Mouse (Mus musculus) heart, embryonic 13.5 days (tissue): ENCODE measurements around the gene Qsox2. TPM values are rescaled to one million over a fixed set of nuclear protein-coding genes. Genes with fewer than 3 reads are reported as not detected.

Experiments used
- ATAC-seq: fragments of 200-750 bp; cut with Nextera tagmentation; 2 replicates; pipeline ENCODE4 v1.8.0; 2017; ENCODE audit warnings: moderate TSS enrichment; ENCODE audit not compliant: insufficient number of reproducible peaks, low FRiP score, low TSS enrichment; ENCODE audit errors: extremely low read depth
- H3K27ac ChIP-seq: fragments of 300-500 bp; sonication (generic); replicated peaks from 2 replicates; pipeline ENCODE4 v1.5.1; 2015; ENCODE audit warnings: moderate library complexity, mild to moderate bottlenecking, inconsistent platforms
- H3K27me3 ChIP-seq: fragments of 300-500 bp; sonication (generic); replicated peaks from 2 replicates; pipeline ENCODE4 v1.6.1; 2015; ENCODE audit warnings: mild to moderate bottlenecking, inconsistent platforms
- H3K36me3 ChIP-seq: fragments of 300-500 bp; sonication (generic); 2 replicates; pipeline ENCODE4 v1.6.1; 2015; ENCODE audit warnings: mild to moderate bottlenecking, inconsistent platforms
- H3K4me1 ChIP-seq: fragments of 300-500 bp; sonication (generic); 2 replicates; pipeline ENCODE4 v1.6.1; 2015; ENCODE audit warnings: inconsistent platforms
- H3K4me2 ChIP-seq: fragments of 300-500 bp; sonication (generic); 2 replicates; pipeline ENCODE4 v1.6.1; 2015; ENCODE audit warnings: inconsistent platforms, mild to moderate bottlenecking, moderate library complexity
- H3K4me3 ChIP-seq: fragments of 300-500 bp; sonication (generic); 2 replicates; pipeline ENCODE4 v1.5.1; 2015; ENCODE audit warnings: moderate library complexity, mild to moderate bottlenecking, inconsistent platforms
- H3K9ac ChIP-seq: fragments of 300-500 bp; sonication (generic); 2 replicates; pipeline ENCODE4 v1.6.1; 2015; ENCODE audit warnings: inconsistent platforms, mild to moderate bottlenecking, moderate library complexity
- H3K9me3 ChIP-seq: fragments of 300-500 bp; sonication (generic); 2 replicates; pipeline ENCODE4 v1.6.1; 2016; ENCODE audit warnings: inconsistent platforms
- WGBS: fragments of 180-500 bp; shearing (Covaris S2); methylation state at CpG from one replicate; pipeline ENCODE4 v1.1.7; 2015; ENCODE audit warnings: mixed read lengths; 5-methylcytosine and 5-hydroxymethylcytosine counted together
- polyA plus RNA-seq: library from polyadenylated mRNA; unstranded; fragments of >200 nt; fragmentation: Nextera tagmentation; extraction: Ambion mirVana; gene quantifications from 2 replicates; pipeline ENCODE4 v1.2.1, GENCODE M21; 2015

Qsox2 gene
- 11.3 and 11.6 TPM in 2 replicates for polyA plus RNA-seq

DNA sequence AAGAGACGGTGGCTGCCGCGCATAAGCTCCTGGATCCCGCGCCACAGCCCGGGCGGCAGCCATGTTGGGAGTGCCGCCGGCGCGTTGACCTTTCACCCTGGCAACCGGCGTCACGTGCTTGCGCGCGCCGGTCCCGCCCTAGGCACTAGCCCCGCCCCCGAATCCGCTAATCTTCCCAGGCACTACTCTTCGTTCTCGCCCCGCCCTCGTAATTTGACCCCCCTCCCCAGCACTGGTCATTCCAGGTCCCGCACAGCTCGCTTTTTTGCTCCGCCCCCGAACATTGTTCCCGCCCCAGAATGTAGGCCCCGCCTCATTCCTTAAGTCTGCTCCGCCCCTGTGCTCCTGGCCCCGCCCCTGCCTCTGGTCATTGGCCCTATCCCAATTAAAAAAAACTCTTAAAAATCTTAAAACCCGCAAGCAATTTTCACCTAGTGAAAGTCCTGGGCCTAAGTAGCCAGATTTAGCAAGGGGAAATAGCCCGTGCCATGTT lies at the start of gene Qsox2:
Gene Qsox2, minus strand, starts transcription at position 236 of the 493 bp plus-strand sequence.
- H3K36me3 ChIP-seq = no peaks in the 10 kb centered on the region
- H3K4me1 ChIP-seq = peaks cover 35% of the 10 kb centered on the region
- peak within 1 kb of the TSS; percentile 90 for H3K9ac ChIP-seq
- H3K9me3 ChIP-seq = no peaks in the 10 kb centered on the region
- peak within 1 kb of the TSS; percentile 95 for H3K4me2 ChIP-seq
- peak within 1 kb of the TSS; percentile 78 for H3K4me3 ChIP-seq
- no peaks in the 10 kb centered on the region for H3K27me3 ChIP-seq
- WGBS = under 1% methylated on average over 36 of the region's 36 CpGs
- H3K27ac ChIP-seq = peak within 1 kb of the TSS; percentile 67
- ATAC-seq = peak; percentile 87

DNA sequence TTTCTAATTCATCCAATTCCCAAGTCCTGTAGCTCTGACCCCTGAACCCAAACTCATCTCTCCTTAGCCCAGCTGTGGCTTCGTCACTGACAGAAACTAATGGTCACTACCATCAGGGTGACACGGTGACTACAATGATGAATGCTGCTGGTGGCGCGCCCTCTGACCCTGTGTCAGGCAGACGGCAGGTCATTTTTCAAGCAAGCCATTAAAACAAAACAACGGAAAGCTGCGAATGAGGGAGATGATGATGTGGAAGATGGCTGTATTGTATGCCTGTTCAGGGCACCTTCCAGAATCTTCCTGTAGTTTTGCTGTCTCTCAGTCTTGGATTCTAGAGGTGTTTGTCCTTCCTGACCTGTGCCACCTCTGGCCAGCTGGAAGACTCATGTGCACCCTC lies 49.1 kb upstream of the Qsox2 start:
- H3K27me3 ChIP-seq = 0 out of 2 replicates have a peak, but pooled peaks cover 2% of the 10 kb centered on the region
- no peaks in the 10 kb centered on the region for H3K36me3 ChIP-seq
- H3K9ac ChIP-seq = no peak overlapping the region
- no peak overlapping the region for H3K4me2 ChIP-seq
- 70% methylated on average over 7 of the region's 7 CpGs for WGBS
- H3K4me1 ChIP-seq = peaks cover 20% of the 10 kb centered on the region
- no peak overlapping the region for H3K4me3 ChIP-seq
- ATAC-seq = no peak
- H3K9me3 ChIP-seq = no peaks in the 10 kb centered on the region
- H3K27ac ChIP-seq = no peak overlapping the region

DNA sequence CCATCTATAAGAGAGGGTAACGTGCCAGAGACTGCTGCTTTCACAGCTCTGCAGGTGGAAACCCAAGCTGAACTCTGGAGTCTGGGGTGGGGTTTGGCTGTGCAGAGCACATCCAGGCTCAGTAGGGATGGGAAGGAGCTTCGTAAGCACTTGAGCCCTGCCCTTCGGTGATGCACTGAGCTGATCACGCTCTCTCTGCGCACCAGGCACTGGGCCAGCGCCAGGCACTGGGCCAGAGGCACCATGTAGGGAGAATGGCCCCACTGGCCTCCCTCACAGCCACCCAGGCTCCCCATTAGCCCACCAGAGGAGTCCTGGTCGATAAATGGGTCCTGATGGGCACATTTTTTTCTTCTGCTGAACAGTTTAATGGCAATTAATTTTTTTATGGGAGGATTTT lies 48.5 kb upstream of the Qsox2 start:
- no peaks in the 10 kb centered on the region for H3K36me3 ChIP-seq
- peaks cover 5% of the 10 kb centered on the region; the same call in 1 of the 2 replicates for H3K27me3 ChIP-seq
- no peak overlapping the region for H3K4me3 ChIP-seq
- ATAC-seq = no peak
- H3K27ac ChIP-seq = no peak overlapping the region
- peaks cover 20% of the 10 kb centered on the region for H3K4me1 ChIP-seq
- H3K9me3 ChIP-seq = no peaks in the 10 kb centered on the region
- H3K4me2 ChIP-seq = no peak overlapping the region
- WGBS = 59% methylated on average over 7 of the region's 7 CpGs
- no peak overlapping the region for H3K9ac ChIP-seq

DNA sequence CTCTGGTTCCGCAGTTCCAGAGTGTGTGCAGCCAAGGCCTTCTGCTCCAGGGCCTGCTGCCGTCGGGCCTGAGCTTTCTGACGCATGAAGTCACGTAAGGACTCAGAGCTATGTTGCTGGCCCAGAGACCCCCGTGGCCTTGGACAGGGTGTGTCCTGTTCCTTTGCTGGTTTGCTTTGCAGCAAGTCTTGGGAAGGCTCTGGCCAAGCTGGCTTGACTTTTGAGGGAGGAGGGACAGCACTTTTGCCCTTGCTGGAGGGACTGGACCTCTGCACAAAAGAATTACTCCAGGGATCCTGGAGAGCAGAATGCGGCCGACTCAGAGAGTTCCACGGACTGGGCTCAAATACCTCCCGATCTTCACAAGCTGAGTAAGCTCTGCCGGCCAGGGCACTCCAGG lies 43.3 kb upstream of the Qsox2 start:
- H3K27me3 ChIP-seq = peaks cover 22% of the 10 kb centered on the region
- H3K4me3 ChIP-seq = no peak overlapping the region
- H3K4me2 ChIP-seq = no peak overlapping the region
- 66% methylated on average over 11 of the region's 11 CpGs for WGBS
- H3K4me1 ChIP-seq = 0 out of 2 replicates have a peak, but pooled peaks cover under 1% of the 10 kb centered on the region
- H3K9me3 ChIP-seq = no peaks in the 10 kb centered on the region
- no peak for ATAC-seq
- no peaks in the 10 kb centered on the region for H3K36me3 ChIP-seq
- H3K9ac ChIP-seq = no peak overlapping the region
- no peak overlapping the region for H3K27ac ChIP-seq

DNA sequence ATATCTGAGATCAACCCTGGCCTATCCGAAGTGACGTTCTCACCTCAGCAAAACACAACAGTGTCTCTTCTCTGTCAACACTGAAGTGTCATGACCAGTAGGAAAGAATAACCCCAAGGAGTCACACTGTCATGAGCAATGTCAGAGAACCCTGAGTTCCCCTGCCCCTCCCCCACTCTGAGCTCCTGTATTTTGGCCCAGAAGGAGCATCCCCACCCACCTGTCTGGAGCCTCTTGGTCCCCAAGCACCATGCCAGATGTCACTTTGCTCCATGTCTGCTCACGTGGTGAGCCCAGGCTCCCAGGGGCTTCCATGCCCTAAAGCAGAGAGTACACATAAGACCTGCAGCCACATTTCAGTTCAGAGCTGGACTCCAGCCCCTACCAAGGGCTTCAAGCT lies 42.4 kb upstream of the Qsox2 start:
- H3K27ac ChIP-seq = no peak overlapping the region
- WGBS = 75% methylated on average over 3 of the region's 3 CpGs
- no peak overlapping the region for H3K9ac ChIP-seq
- H3K27me3 ChIP-seq = peaks cover 22% of the 10 kb centered on the region
- H3K9me3 ChIP-seq = no peaks in the 10 kb centered on the region
- H3K4me1 ChIP-seq = no peaks in the 10 kb centered on the region
- no peak overlapping the region for H3K4me2 ChIP-seq
- no peak overlapping the region for H3K4me3 ChIP-seq
- ATAC-seq = no peak
- no peaks in the 10 kb centered on the region for H3K36me3 ChIP-seq

DNA sequence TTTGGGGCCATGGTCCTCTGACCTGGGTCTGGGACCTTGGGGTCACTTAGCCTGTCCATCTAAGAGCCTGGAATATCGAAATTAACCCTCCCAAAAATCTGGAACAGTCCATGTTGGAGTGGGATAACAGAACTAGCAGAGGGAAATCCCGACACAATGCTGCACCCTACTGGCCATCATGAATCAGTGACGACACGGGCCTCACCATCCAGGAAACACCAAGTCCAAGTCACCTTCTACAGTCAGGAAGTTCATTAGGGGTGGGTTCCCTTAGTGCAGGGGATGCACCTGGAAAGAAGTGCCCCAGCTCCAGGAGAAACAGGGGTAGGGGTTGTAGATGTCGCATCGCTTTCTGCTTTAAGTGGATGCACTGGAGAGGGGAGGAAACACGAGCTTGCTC lies 36.3 kb upstream of the Qsox2 start:
- Histone ChIP-seq H3K4me1 (no peaks in the 10 kb centered on the region), H3K27me3 (peaks cover under 1% of the 10 kb centered on the region; the same call in 1 of the 2 replicates), H3K27ac (no peak overlapping the region), H3K4me2 (no peak overlapping the region), H3K9ac (no peak overlapping the region), H3K36me3 (no peaks in the 10 kb centered on the region), H3K4me3 (no peak overlapping the region), H3K9me3 (no peaks in the 10 kb centered on the region)
- ATAC-seq = no peak
- WGBS = 17% methylated on average over 7 of the region's 7 CpGs

DNA sequence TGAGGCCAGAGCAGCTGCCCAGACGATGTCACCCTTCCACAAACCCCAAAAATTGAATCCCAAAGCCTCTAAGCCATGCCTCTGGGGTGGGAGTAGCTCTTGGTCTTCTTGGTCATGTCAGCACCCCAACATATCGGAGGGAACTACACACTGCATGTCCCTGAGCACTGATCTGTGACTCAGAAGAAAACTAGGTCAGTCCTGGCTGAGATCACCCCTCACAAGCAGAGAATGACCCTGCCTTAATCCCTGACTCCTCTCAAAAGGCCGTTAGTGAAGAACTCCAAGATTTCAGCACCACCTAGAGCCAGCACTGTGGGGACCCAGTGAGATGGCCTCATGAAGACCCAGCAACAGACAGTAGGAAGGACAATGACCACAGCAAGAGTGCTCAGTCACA lies 30.9 kb upstream of the Qsox2 start:
- Histone ChIP-seq H3K27ac (no peak overlapping the region), H3K4me3 (no peak overlapping the region), H3K4me2 (no peak overlapping the region), H3K27me3 (peaks cover 8% of the 10 kb centered on the region; the same call in 1 of the 2 replicates), H3K9ac (no peak overlapping the region), H3K4me1 (no peaks in the 10 kb centered on the region), H3K9me3 (no peaks in the 10 kb centered on the region), H3K36me3 (no peaks in the 10 kb centered on the region)
- no peak for ATAC-seq
- WGBS = 51% methylated on average over 3 of the region's 3 CpGs

DNA sequence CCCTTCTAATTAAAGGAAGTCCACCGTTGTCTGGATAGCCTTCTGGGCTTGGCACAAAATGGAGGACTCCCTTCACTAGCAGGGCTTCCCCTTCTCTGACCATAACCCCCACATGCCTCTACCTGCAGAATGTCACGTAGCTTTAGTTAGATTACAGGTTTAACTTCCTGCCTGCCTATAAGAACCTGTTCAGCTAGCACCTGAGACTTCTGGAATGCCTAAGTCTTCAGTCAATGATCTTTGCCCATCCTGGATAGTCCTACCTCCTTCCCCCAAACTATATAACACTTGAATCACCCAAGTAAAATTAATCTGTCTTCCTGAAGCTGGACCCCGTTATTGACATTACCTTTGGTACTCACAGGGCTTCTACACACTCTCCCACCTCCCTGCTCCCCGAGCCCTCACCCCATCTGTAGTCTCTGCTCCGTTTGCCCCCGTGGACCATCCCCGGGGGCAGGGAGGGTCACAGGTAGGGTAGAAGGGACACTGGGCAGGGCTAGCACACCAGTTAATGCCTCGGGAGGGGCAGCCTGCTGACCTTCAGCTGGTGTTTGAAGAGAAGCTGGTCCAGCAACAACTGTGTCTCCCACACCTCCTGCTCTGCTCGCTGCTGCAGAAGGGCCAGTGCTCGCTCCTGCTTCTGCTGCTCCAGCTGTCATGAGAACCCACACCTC lies 28.9 kb upstream of the Qsox2 start:
- no peak overlapping the region for H3K4me2 ChIP-seq
- H3K27ac ChIP-seq = no peak overlapping the region
- H3K36me3 ChIP-seq = no peaks in the 10 kb centered on the region
- no peaks in the 10 kb centered on the region for H3K4me1 ChIP-seq
- no peak for ATAC-seq
- no peak overlapping the region for H3K4me3 ChIP-seq
- no peak overlapping the region for H3K9ac ChIP-seq
- 68% methylated on average over 10 of the region's 10 CpGs for WGBS
- H3K27me3 ChIP-seq = peaks cover 8% of the 10 kb centered on the region; the same call in 1 of the 2 replicates
- no peaks in the 10 kb centered on the region for H3K9me3 ChIP-seq

DNA sequence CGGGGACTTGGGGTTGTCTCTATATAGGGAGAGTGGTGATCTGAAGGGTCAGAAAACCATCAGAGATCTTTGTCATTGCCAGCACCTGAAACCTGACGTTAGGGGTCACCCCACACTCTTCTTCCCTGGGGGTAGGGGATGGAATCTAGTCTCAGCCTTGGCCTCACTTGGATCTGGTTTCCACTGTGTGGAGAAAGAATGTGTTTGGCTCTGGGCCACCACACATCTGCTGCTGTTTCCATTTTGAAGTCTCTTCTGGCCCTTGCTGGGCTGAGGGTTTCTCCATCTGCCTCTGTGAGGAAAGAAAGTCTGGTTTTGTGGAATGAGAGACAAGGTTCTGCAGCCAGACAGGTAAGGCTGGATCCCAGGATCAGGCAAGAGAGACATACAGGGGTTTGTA lies 27.8 kb upstream of the Qsox2 start:
- no peaks in the 10 kb centered on the region for H3K36me3 ChIP-seq
- H3K4me1 ChIP-seq = no peaks in the 10 kb centered on the region
- WGBS = 70% methylated on average over 2 of the region's 2 CpGs
- no peak overlapping the region for H3K27ac ChIP-seq
- peaks cover 8% of the 10 kb centered on the region; the same call in 1 of the 2 replicates for H3K27me3 ChIP-seq
- no peak overlapping the region for H3K4me2 ChIP-seq
- no peak overlapping the region for H3K4me3 ChIP-seq
- no peaks in the 10 kb centered on the region for H3K9me3 ChIP-seq
- no peak overlapping the region for H3K9ac ChIP-seq
- ATAC-seq = no peak

DNA sequence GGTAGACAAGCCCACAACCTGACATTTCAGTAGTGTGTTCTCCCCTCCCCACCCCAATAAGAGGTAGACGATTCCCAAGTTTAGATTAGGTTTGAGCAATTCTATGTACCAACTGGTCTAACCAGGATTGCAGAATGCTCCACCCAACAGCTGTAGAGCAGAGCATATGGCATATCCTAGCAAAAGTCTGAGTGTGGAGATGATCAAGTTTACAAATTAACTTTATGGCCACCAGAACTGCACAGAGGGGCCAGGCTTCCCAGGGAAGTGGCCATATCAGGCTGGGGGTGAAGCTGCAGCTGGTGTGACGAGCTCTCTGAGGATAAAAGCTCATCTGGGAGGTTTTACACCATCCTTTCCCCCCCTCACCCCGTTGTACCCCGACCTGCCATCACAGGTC lies 27.3 kb upstream of the Qsox2 start:
- no peak overlapping the region for H3K4me2 ChIP-seq
- WGBS = 68% methylated on average over 4 of the region's 4 CpGs
- H3K9ac ChIP-seq = no peak overlapping the region
- H3K4me1 ChIP-seq = no peaks in the 10 kb centered on the region
- no peaks in the 10 kb centered on the region for H3K9me3 ChIP-seq
- H3K27ac ChIP-seq = no peak overlapping the region
- H3K36me3 ChIP-seq = no peaks in the 10 kb centered on the region
- H3K4me3 ChIP-seq = no peak overlapping the region
- ATAC-seq = no peak
- H3K27me3 ChIP-seq = peaks cover 8% of the 10 kb centered on the region; the same call in 1 of the 2 replicates

DNA sequence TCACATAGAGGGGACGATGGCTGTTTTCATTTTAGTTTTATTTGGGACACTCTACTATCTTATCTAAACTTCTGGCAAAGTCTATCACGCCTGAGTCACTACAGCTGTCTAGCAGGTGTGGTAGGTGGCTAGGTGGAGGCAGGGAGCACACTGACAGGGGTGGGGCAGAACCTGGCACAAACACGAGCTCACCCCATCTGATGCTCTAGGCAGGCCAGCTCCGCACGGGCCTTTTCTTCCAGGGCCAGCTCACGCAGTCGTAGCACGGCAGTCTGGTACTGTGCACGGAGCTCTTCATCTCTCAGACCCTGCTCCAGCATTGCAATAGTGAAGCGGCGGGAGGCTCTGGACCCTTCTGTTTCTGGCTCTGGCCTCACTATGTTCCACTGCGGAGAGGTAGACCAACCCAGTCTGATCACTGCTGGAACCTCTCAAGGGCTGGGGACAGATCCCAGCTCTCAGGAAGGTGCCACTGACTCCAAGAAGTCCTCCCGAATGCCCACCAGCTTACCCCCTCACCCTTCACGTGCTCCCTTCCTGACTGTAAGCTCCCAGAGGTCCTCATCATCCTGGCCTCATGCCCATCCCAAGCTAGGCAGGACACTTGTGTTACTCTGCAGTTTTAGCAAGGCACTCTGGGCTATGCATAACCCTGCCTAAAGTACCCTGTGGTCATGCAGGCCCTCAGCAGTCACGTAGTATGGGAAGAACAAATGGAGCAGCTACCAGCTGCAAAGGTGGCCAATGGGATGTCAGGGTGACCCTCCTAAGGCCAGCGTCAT lies 20.2 kb upstream of the Qsox2 start:
- Histone ChIP-seq H3K9me3 (no peaks in the 10 kb centered on the region), H3K4me3 (no peak overlapping the region), H3K36me3 (no peaks in the 10 kb centered on the region), H3K4me1 (no peaks in the 10 kb centered on the region), H3K9ac (no peak overlapping the region), H3K4me2 (no peak overlapping the region), H3K27ac (no peak overlapping the region), H3K27me3 (peaks cover 50% of the 10 kb centered on the region)
- 70% methylated on average over 16 of the region's 16 CpGs for WGBS
- no peak for ATAC-seq
